ENCODE assay signal across 12 mouse cellular contexts in genomic region chr10:130263203-130263602, GRCm38 (mm10). TPM values are rescaled to one million over a fixed set of nuclear protein-coding genes. Genes with fewer than 3 reads are reported as not detected.
A peak's percentile ranks its signal among the peaks of the same experiment; 100 is the strongest.
DNase-seq lines count a peak whose midpoint lies in the region; ATAC-seq and TF ChIP-seq lines count a peak whose summit lies in the region.
"Had no signal": no experiment of that assay in that cellular context is flagged by ENCODE, and none has a peak within 500 bp of the region (broad histone marks: within the 10 kb centered on the region; RNA-seq: fewer than 3 reads in every experiment).

No protein-coding gene starts in this region.

- H3K4me3 ChIP-seq in cerebellum, adult 2 months (replicated peaks; ENCODE audit: insufficient read depth, low read depth, low read length): no peak overlapping the region
- no peak overlapping the region for H3K4me3 ChIP-seq in hindbrain, postnatal 0 days (ENCODE audit: low read length)
- H3K4me3 ChIP-seq in midbrain, embryonic 14.5 days (replicated peaks; ENCODE audit: low read depth, low read length): no peak overlapping the region
- H3K4me3 ChIP-seq: embryonic facial prominence, embryonic 15.5 days had no signal

- H3K9me3 ChIP-seq in hindbrain, postnatal 0 days (ENCODE audit: low read length): no peaks in the 10 kb centered on the region
- no peaks in the 10 kb centered on the region for H3K9me3 ChIP-seq in midbrain, embryonic 14.5 days (ENCODE audit: control insufficient read depth, low read length)
- H3K9me3 ChIP-seq: embryonic facial prominence, embryonic 15.5 days had no signal

- H3K9ac ChIP-seq in hindbrain, postnatal 0 days (replicated peaks; ENCODE audit: low read length): no peak overlapping the region
- H3K9ac ChIP-seq in midbrain, embryonic 14.5 days (replicated peaks; ENCODE audit: low read length): no peak overlapping the region
- H3K9ac ChIP-seq: embryonic facial prominence, embryonic 15.5 days had no signal

- peaks cover 6% of the 10 kb centered on the region; the same call in 1 of the 2 replicates for H3K4me1 ChIP-seq in cerebellum, adult 2 months (ENCODE audit: control insufficient read depth, insufficient read depth, low read length)
- H3K4me1 ChIP-seq in hindbrain, postnatal 0 days (ENCODE audit: insufficient read depth, low read length): no peaks in the 10 kb centered on the region
- peaks cover 3% of the 10 kb centered on the region for H3K4me1 ChIP-seq in midbrain, embryonic 14.5 days (ENCODE audit: control insufficient read depth, insufficient read depth, low read length)
- H3K4me1 ChIP-seq: embryonic facial prominence, embryonic 15.5 days had no signal

- TF ChIP-seq CTCF in cerebellum, adult 2 months (IDR thresholded peaks at IDR 0.05; ENCODE audit: borderline replicate concordance, insufficient read depth, low read depth, low read length): no peak
- no peak for TF ChIP-seq CTCF in hindbrain, postnatal 0 days (IDR thresholded peaks at IDR 0.05; ENCODE audit: low read depth)

- peak; percentile 69 to 87 for DNase-seq in cerebellum, adult 2 months
- DNase-seq in hindbrain, postnatal 0 days (ENCODE audit: low spot score): peak; percentile 27
- peak; percentile 25 for DNase-seq in midbrain, embryonic 14.5 days
- DNase-seq in T-cell, adult 2 months (ENCODE audit: low spot score): no peak
- no peak for DNase-seq in MN1 (ENCODE audit: low spot score)
- DNase-seq: heart, postnatal 14 days; lung, postnatal 4 days had no signal

- no peak overlapping the region for H3K4me2 ChIP-seq in hindbrain, postnatal 0 days (ENCODE audit: low read depth, low read length)
- no peak overlapping the region for H3K4me2 ChIP-seq in midbrain, embryonic 14.5 days (ENCODE audit: low read length)
- H3K4me2 ChIP-seq: embryonic facial prominence, embryonic 15.5 days had no signal

- WGBS in cerebellum, adult 2 months: 4% methylated on average over 4 of the region's 4 CpGs
- 25% methylated on average over 4 of the region's 4 CpGs for WGBS in hindbrain, postnatal 0 days
- 35% methylated on average over 4 of the region's 4 CpGs for WGBS in midbrain, embryonic 14.5 days

- H3K27ac ChIP-seq in cerebellum, adult 2 months (ENCODE audit: insufficient read depth, low read length): no peak overlapping the region
- H3K27ac ChIP-seq in hindbrain, postnatal 0 days: no peak overlapping the region
- no peak overlapping the region for H3K27ac ChIP-seq in midbrain, embryonic 14.5 days (replicated peaks; ENCODE audit: low read depth, low read length)
- H3K27ac ChIP-seq: embryonic facial prominence, embryonic 15.5 days had no signal

- TF ChIP-seq POLR2A in cerebellum, adult 2 months (IDR thresholded peaks at IDR 0.05; ENCODE audit: borderline replicate concordance, insufficient read depth, low read length): no peak

- H3K27me3 ChIP-seq in cerebellum, adult 2 months (ENCODE audit: control insufficient read depth, insufficient read depth, low read length): no peaks in the 10 kb centered on the region
- H3K27me3 ChIP-seq in hindbrain, postnatal 0 days (ENCODE audit: insufficient read depth, low read length): no peaks in the 10 kb centered on the region
- no peaks in the 10 kb centered on the region for H3K27me3 ChIP-seq in midbrain, embryonic 14.5 days (ENCODE audit: control insufficient read depth, insufficient read depth, low read length)
- H3K27me3 ChIP-seq: embryonic facial prominence, embryonic 15.5 days had no signal

- peak; percentile 99 for ATAC-seq in cerebellum, adult (ENCODE audit: insufficient number of reproducible peaks, low FRiP score, low TSS enrichment)
- ATAC-seq in hindbrain, postnatal 0 days: peak; percentile 77
- peak; percentile 68 for ATAC-seq in midbrain, embryonic 14.5 days (ENCODE audit: low FRiP score, low TSS enrichment)
- ATAC-seq in granulocyte monocyte progenitor cell, adult 5-6 weeks (replicated peaks; ENCODE audit: poor library complexity, severe bottlenecking): no peak

- no peaks in the 10 kb centered on the region for H3K36me3 ChIP-seq in hindbrain, postnatal 0 days (ENCODE audit: insufficient read depth, low read length)
- no peaks in the 10 kb centered on the region for H3K36me3 ChIP-seq in midbrain, embryonic 14.5 days (ENCODE audit: control insufficient read depth, insufficient read depth, low read length)
- H3K36me3 ChIP-seq: embryonic facial prominence, embryonic 15.5 days had no signal

RNA-seq across cellular contexts. Expression of gene Neurod4, which starts 16.8 kb away (rescaled TPM):
- 0.30 and 0.38 TPM in 2 replicates for polyA plus RNA-seq in cerebellum, adult 2 months (2012; rRNA removed)
- total RNA-seq in hindbrain, postnatal 0 days (2014; rRNA removed): 0.65 and 2.6 TPM in 2 replicates
- polyA plus RNA-seq in hindbrain, postnatal 0 days (2015; fragmentation: Nextera tagmentation; extraction: Ambion mirVana): 0.91 and 1.3 TPM in 2 replicates
- polyA plus RNA-seq in midbrain, embryonic 14.5 days (2014; fragmentation: Nextera tagmentation; extraction: Ambion mirVana): 2.6 and 6.9 TPM in 2 replicates
- total RNA-seq in granulocyte monocyte progenitor cell, adult 5-6 weeks (2014; fragmentation: Nextera tagmentation): not detected in 2 replicates
- total RNA-seq in granulocyte monocyte progenitor cell, adult 5-6 weeks (2017): not detected in 2 replicates
- total RNA-seq: heart, postnatal 14 days; MEL had no signal

RNA-seq across cellular contexts. Expression of gene Olfr827, which starts 49.0 kb away (rescaled TPM):
- not detected in 2 replicates for polyA plus RNA-seq in cerebellum, adult 2 months (2012; rRNA removed)
- not detected in 2 replicates for total RNA-seq in hindbrain, postnatal 0 days (2014; rRNA removed)
- polyA plus RNA-seq in hindbrain, postnatal 0 days (2015; fragmentation: Nextera tagmentation; extraction: Ambion mirVana): not detected in 2 replicates
- not detected in 2 replicates for polyA plus RNA-seq in midbrain, embryonic 14.5 days (2014; fragmentation: Nextera tagmentation; extraction: Ambion mirVana)
- total RNA-seq in granulocyte monocyte progenitor cell, adult 5-6 weeks (2014; fragmentation: Nextera tagmentation): not detected in 2 replicates
- not detected in 2 replicates for total RNA-seq in granulocyte monocyte progenitor cell, adult 5-6 weeks (2017)
- total RNA-seq: heart, postnatal 14 days; left cerebral cortex, postnatal 36 days; MEL had no signal

RNA-seq across cellular contexts. Expression of gene Tespa1, which starts 59.5 kb away (rescaled TPM):
- polyA plus RNA-seq in cerebellum, adult 2 months (2012; rRNA removed): 0.06 and 0.11 TPM in 2 replicates
- total RNA-seq in hindbrain, postnatal 0 days (2014; rRNA removed): not detected in 2 replicates
- polyA plus RNA-seq in hindbrain, postnatal 0 days (2015; fragmentation: Nextera tagmentation; extraction: Ambion mirVana): not detected in 2 replicates
- polyA plus RNA-seq in midbrain, embryonic 14.5 days (2014; fragmentation: Nextera tagmentation; extraction: Ambion mirVana): 0.17 TPM in 1 of 2 replicates, not detected in the other
- total RNA-seq in granulocyte monocyte progenitor cell, adult 5-6 weeks (2014; fragmentation: Nextera tagmentation): 31.3 and 54.6 TPM in 2 replicates
- total RNA-seq in granulocyte monocyte progenitor cell, adult 5-6 weeks (2017): 32.0 and 37.3 TPM in 2 replicates

Comparison
In these comparisons a context has a peak if more than half of its experiments do, and no peak if none do; other contexts are left out.
1. DNase-seq: peak in cerebellum, adult 2 months (2 of 2), hindbrain, postnatal 0 days (single experiment) and midbrain, embryonic 14.5 days (single experiment); none in T-cell, adult 2 months (single experiment) and MN1 (single experiment).